Comparison of ENCODE assay signal across 36 mouse cellular contexts in the genomic region with DNA sequence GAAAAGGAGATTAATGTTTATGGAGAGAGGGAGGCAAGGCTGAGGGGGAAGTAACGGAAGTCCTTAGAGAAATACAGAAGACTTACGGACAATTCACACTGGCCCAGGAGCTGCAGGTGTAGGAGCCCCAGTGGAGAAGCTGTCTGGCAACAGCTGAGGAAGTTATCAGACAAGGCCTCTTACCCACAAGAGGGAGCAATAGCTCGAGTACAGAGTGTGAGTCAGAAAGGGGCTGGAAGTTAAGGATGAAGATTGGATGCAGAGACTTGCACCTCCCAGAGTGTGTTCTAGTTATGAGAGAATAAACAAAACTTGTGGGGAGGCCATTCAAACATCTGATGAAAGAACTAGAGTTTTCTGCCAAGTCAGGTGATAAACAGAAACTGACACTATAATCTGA. TPM values are rescaled to one million over a fixed set of nuclear protein-coding genes. Genes with fewer than 3 reads are reported as not detected.
DNase-seq lines count a peak whose midpoint lies in the region; ATAC-seq and TF ChIP-seq lines count a peak whose summit lies in the region.
"Had no signal": no experiment of that assay in that cellular context is flagged by ENCODE, and none has a peak within 500 bp of the region (broad histone marks: within the 10 kb centered on the region; RNA-seq: fewer than 3 reads in every experiment).

No protein-coding gene starts in this region.

- peaks cover 6% of the 10 kb centered on the region; the same call in 1 of the 2 replicates for H3K4me1 ChIP-seq in intestine, postnatal 0 days (replicated peaks; ENCODE audit: control insufficient read depth, insufficient read depth, low read length)
- H3K4me1 ChIP-seq in intestine, embryonic 15.5 days (replicated peaks) = 0 out of 2 replicates have a peak, but pooled peaks cover 2% of the 10 kb centered on the region
- peaks cover 8% of the 10 kb centered on the region for H3K4me1 ChIP-seq in liver, postnatal 0 days (ENCODE audit: insufficient read depth)
- peaks cover 47% of the 10 kb centered on the region for H3K4me1 ChIP-seq in liver, embryonic 12.5 days

- no peaks in the 10 kb centered on the region for H3K27me3 ChIP-seq in intestine, postnatal 0 days (replicated peaks; ENCODE audit: control insufficient read depth, insufficient read depth, low read length)
- H3K27me3 ChIP-seq in intestine, embryonic 15.5 days (replicated peaks) = no peaks in the 10 kb centered on the region
- H3K27me3 ChIP-seq in liver, postnatal 0 days (ENCODE audit: insufficient read depth, low read length) = no peaks in the 10 kb centered on the region
- no peaks in the 10 kb centered on the region for H3K27me3 ChIP-seq in liver, embryonic 12.5 days (replicated peaks)
- no peaks in the 10 kb centered on the region for H3K27me3 ChIP-seq in splenic B cell, adult 2 months (ENCODE audit: control insufficient read depth, insufficient read depth, low read length, poor library complexity, severe bottlenecking)
- H3K27me3 ChIP-seq: embryonic facial prominence, embryonic 12.5 days; heart, embryonic 13.5 days; hindbrain, embryonic 13.5 days; lung, embryonic 15.5 days; midbrain, embryonic 15.5 days; neural tube, embryonic 13.5 days had no signal

- no peak overlapping the region for H3K27ac ChIP-seq in intestine, postnatal 0 days (ENCODE audit: low read depth, low read length)
- no peak overlapping the region for H3K27ac ChIP-seq in intestine, embryonic 15.5 days
- no peak overlapping the region for H3K27ac ChIP-seq in liver, postnatal 0 days (ENCODE audit: low read depth)
- no peak overlapping the region for H3K27ac ChIP-seq in liver, embryonic 12.5 days
- H3K27ac ChIP-seq: embryonic facial prominence, embryonic 12.5 days; forebrain, embryonic 12.5 days; heart, embryonic 13.5 days; hindbrain, embryonic 13.5 days; lung, embryonic 15.5 days; midbrain, embryonic 15.5 days; neural tube, embryonic 13.5 days had no signal

- H3K9me3 ChIP-seq in intestine, postnatal 0 days (ENCODE audit: control insufficient read depth) = no peaks in the 10 kb centered on the region
- no peaks in the 10 kb centered on the region for H3K9me3 ChIP-seq in intestine, embryonic 15.5 days
- H3K9me3 ChIP-seq in liver, postnatal 0 days (ENCODE audit: low read length) = no peaks in the 10 kb centered on the region
- no peaks in the 10 kb centered on the region for H3K9me3 ChIP-seq in liver, embryonic 12.5 days (replicated peaks)
- H3K9me3 ChIP-seq: embryonic facial prominence, embryonic 12.5 days; forebrain, embryonic 12.5 days; heart, embryonic 13.5 days; hindbrain, embryonic 13.5 days; lung, embryonic 15.5 days; midbrain, embryonic 15.5 days; neural tube, embryonic 13.5 days had no signal

- no peak overlapping the region for H3K4me3 ChIP-seq in intestine, postnatal 0 days (ENCODE audit: low read depth, low read length)
- H3K4me3 ChIP-seq in intestine, embryonic 15.5 days (replicated peaks) = no peak overlapping the region
- no peak overlapping the region for H3K4me3 ChIP-seq in liver, postnatal 0 days (ENCODE audit: low read depth, low read length)
- no peak overlapping the region for H3K4me3 ChIP-seq in liver, embryonic 12.5 days
- H3K4me3 ChIP-seq: embryonic facial prominence, embryonic 12.5 days; erythroblast, embryonic 14.5 days; forebrain, embryonic 12.5 days; heart, embryonic 13.5 days; hindbrain, embryonic 13.5 days; lung, embryonic 15.5 days; midbrain, embryonic 15.5 days; myocyte; neural tube, embryonic 13.5 days had no signal

- no peak for TF ChIP-seq EP300 in liver, postnatal 0 days (IDR thresholded peaks at IDR 0.05; ENCODE audit: low read depth)

- no peak overlapping the region for H3K9ac ChIP-seq in intestine, postnatal 0 days (ENCODE audit: low read depth, low read length)
- H3K9ac ChIP-seq in intestine, embryonic 15.5 days = no peak overlapping the region
- H3K9ac ChIP-seq in liver, postnatal 0 days (replicated peaks) = no peak overlapping the region
- no peak overlapping the region for H3K9ac ChIP-seq in liver, embryonic 12.5 days
- H3K9ac ChIP-seq: embryonic facial prominence, embryonic 12.5 days; forebrain, embryonic 12.5 days; heart, embryonic 13.5 days; hindbrain, embryonic 13.5 days; lung, embryonic 15.5 days; midbrain, embryonic 15.5 days; neural tube, embryonic 13.5 days had no signal

- WGBS in intestine, postnatal 0 days = 61% methylated on average over 3 of the region's 3 CpGs
- WGBS in intestine, embryonic 15.5 days = 65% methylated on average over 3 of the region's 3 CpGs
- WGBS in liver, postnatal 0 days (ENCODE audit: insufficient replicate concordance) = 60% methylated on average over 3 of the region's 3 CpGs
- WGBS in liver, embryonic 12.5 days (ENCODE audit: insufficient replicate concordance) = 57% methylated on average over 3 of the region's 3 CpGs

- DNase-seq in liver, postnatal 0 days = no peak
- peak; percentile 30 for DNase-seq in ES-CJ7 (ENCODE audit: low read depth, low spot score)
- peak; percentile 13 for DNase-seq in splenic B cell, adult 2 months (ENCODE audit: low read depth, low spot score)
- no peak for DNase-seq in heart, postnatal 25 days (ENCODE audit: low spot score)
- DNase-seq: adrenal gland, adult 8-10 months; cerebellum, adult 18-20 months; cerebellum, postnatal 14 days; heart, postnatal 36 days; kidney, adult 8-10 months; kidney, postnatal 25 days; lung, postnatal 4 days; thymus, postnatal 36 days had no signal

- H3K4me2 ChIP-seq in intestine, postnatal 0 days (replicated peaks; ENCODE audit: low read depth) = no peak overlapping the region
- H3K4me2 ChIP-seq in intestine, embryonic 15.5 days (replicated peaks) = no peak overlapping the region
- no peak overlapping the region for H3K4me2 ChIP-seq in liver, postnatal 0 days (ENCODE audit: low read depth, low read length)
- no peak overlapping the region for H3K4me2 ChIP-seq in liver, embryonic 12.5 days
- H3K4me2 ChIP-seq: embryonic facial prominence, embryonic 12.5 days; forebrain, embryonic 12.5 days; heart, embryonic 13.5 days; hindbrain, embryonic 13.5 days; liver, embryonic 11.5 days; lung, embryonic 15.5 days; midbrain, embryonic 15.5 days; neural tube, embryonic 13.5 days had no signal

- peak; percentile 60 for TF ChIP-seq CTCF in intestine, postnatal 0 days (IDR thresholded peaks at IDR 0.05; ENCODE audit: low read depth)
- peak; percentile 31; the same call in 1 of the 2 replicates for TF ChIP-seq CTCF in liver, postnatal 0 days (IDR thresholded peaks at IDR 0.05; ENCODE audit: low read depth)

- intact Hi-C loops in heart, postnatal 25 days (cut with DNase I) = no loop called here

- no peak for ATAC-seq in intestine, postnatal 0 days
- ATAC-seq in intestine, embryonic 15.5 days = no peak
- ATAC-seq in liver, postnatal 0 days = no peak
- ATAC-seq in liver, embryonic 12.5 days = no peak
- no peak for ATAC-seq in erythroblast, adult 5-6 weeks (replicated peaks; ENCODE audit: low FRiP score, poor library complexity, severe bottlenecking)
- ATAC-seq: midbrain, embryonic 15.5 days had no signal

- H3K36me3 ChIP-seq in intestine, postnatal 0 days (ENCODE audit: control insufficient read depth, insufficient read depth) = 0 out of 2 replicates have a peak, but pooled peaks cover 12% of the 10 kb centered on the region
- H3K36me3 ChIP-seq in intestine, embryonic 15.5 days = no peaks in the 10 kb centered on the region
- 0 out of 2 replicates have a peak, but pooled peaks cover 2% of the 10 kb centered on the region for H3K36me3 ChIP-seq in liver, postnatal 0 days (replicated peaks; ENCODE audit: insufficient read depth, low read length)
- H3K36me3 ChIP-seq in liver, embryonic 12.5 days = peaks cover 10% of the 10 kb centered on the region; the same call in 1 of the 2 replicates
- H3K36me3 ChIP-seq in splenic B cell, adult 2 months (ENCODE audit: control insufficient read depth, insufficient read depth, low read length, poor library complexity, severe bottlenecking) = no peaks in the 10 kb centered on the region
- H3K36me3 ChIP-seq: embryonic facial prominence, embryonic 12.5 days; forebrain, embryonic 12.5 days; hindbrain, embryonic 13.5 days; lung, embryonic 15.5 days; midbrain, embryonic 15.5 days; neural tube, embryonic 13.5 days had no signal

RNA-seq across cellular contexts. Expression of gene Tatdn3, which starts 5.3 kb away (rescaled TPM):
- 17.3 and 18.1 TPM in 2 replicates for polyA plus RNA-seq in intestine, postnatal 0 days (2015; fragmentation: Nextera tagmentation; extraction: Ambion mirVana)
- polyA plus RNA-seq in intestine, embryonic 15.5 days (2015; fragmentation: Nextera tagmentation; extraction: Ambion mirVana) = 11.9 and 12.6 TPM in 2 replicates
- 6.0 and 6.5 TPM in 2 replicates for polyA plus RNA-seq in liver, postnatal 0 days (2015; fragmentation: Nextera tagmentation; extraction: Ambion mirVana)
- polyA plus RNA-seq in liver, embryonic 12.5 days (2016; fragmentation: Nextera tagmentation; extraction: Ambion mirVana) = 8.9 and 9.8 TPM in 2 replicates
- 5.6 and 8.5 TPM in 2 replicates for total RNA-seq in erythroblast, adult 5-6 weeks (2015; ENCODE audit: low replicate concordance)
- 1.3 TPM in 1 of 2 replicates, not detected in the other for total RNA-seq in erythroblast, adult 5-6 weeks (2017; ENCODE audit: low replicate concordance)
- 10 to 100 TPM; 13.2 to 16.9 TPM for total RNA-seq in heart, postnatal 25 days (2021)

RNA-seq across cellular contexts. Expression of gene Nsl1, which starts 5.4 kb away (rescaled TPM):
- 3.8 TPM in 2 replicates for polyA plus RNA-seq in intestine, postnatal 0 days (2015; fragmentation: Nextera tagmentation; extraction: Ambion mirVana)
- 17.0 and 18.8 TPM in 2 replicates for polyA plus RNA-seq in intestine, embryonic 15.5 days (2015; fragmentation: Nextera tagmentation; extraction: Ambion mirVana)
- 5.2 and 5.7 TPM in 2 replicates for polyA plus RNA-seq in liver, postnatal 0 days (2015; fragmentation: Nextera tagmentation; extraction: Ambion mirVana)
- polyA plus RNA-seq in liver, embryonic 12.5 days (2016; fragmentation: Nextera tagmentation; extraction: Ambion mirVana) = 22.0 and 24.2 TPM in 2 replicates
- 2.1 and 6.7 TPM in 2 replicates for total RNA-seq in erythroblast, adult 5-6 weeks (2015; ENCODE audit: low replicate concordance)
- total RNA-seq in erythroblast, adult 5-6 weeks (2017; ENCODE audit: low replicate concordance) = 3.8 and 7.5 TPM in 2 replicates
- total RNA-seq in heart, postnatal 25 days (2021) = under 1 TPM; 0.16 to 0.22 TPM

RNA-seq across cellular contexts. Expression of gene Spata45, which starts 21.0 kb away (rescaled TPM):
- polyA plus RNA-seq in intestine, postnatal 0 days (2015; fragmentation: Nextera tagmentation; extraction: Ambion mirVana) = 1.1 TPM in 2 replicates
- polyA plus RNA-seq in intestine, embryonic 15.5 days (2015; fragmentation: Nextera tagmentation; extraction: Ambion mirVana) = not detected in 2 replicates
- polyA plus RNA-seq in liver, postnatal 0 days (2015; fragmentation: Nextera tagmentation; extraction: Ambion mirVana) = 0.49 TPM in 1 of 2 replicates, not detected in the other
- polyA plus RNA-seq in liver, embryonic 12.5 days (2016; fragmentation: Nextera tagmentation; extraction: Ambion mirVana) = not detected in 2 replicates
- total RNA-seq in erythroblast, adult 5-6 weeks (2015; ENCODE audit: low replicate concordance) = not detected in 2 replicates
- not detected in 2 replicates for total RNA-seq in erythroblast, adult 5-6 weeks (2017; ENCODE audit: low replicate concordance)
- total RNA-seq in heart, postnatal 25 days (2021) = not detected
- total RNA-seq: adrenal gland, adult 8-10 months; gastrocnemius, adult 8-10 months; granulocyte monocyte progenitor cell, adult 5-6 weeks; heart, postnatal 36 days; layer of hippocampus, postnatal 10 days; left cerebral cortex, postnatal 10 days; megakaryocyte-erythroid progenitor cell, adult 5-6 weeks had no signal
- polyA plus RNA-seq: C2C12; embryonic facial prominence, embryonic 12.5 days; erythroblast, embryonic 14.5 days; forebrain, embryonic 12.5 days; frontal cortex, adult 2 months; heart, embryonic 13.5 days; hindbrain, embryonic 13.5 days; limb, embryonic 11.5 days; liver, embryonic 11.5 days; lung, embryonic 15.5 days; midbrain, embryonic 15.5 days; myocyte; neural tube, embryonic 13.5 days; spleen, adult 2 months; stomach, embryonic 14.5 days had no signal

RNA-seq across cellular contexts. Expression of gene Flvcr1, which starts 31.5 kb away (rescaled TPM):
- polyA plus RNA-seq in intestine, postnatal 0 days (2015; fragmentation: Nextera tagmentation; extraction: Ambion mirVana) = 57.4 and 65.5 TPM in 2 replicates
- polyA plus RNA-seq in intestine, embryonic 15.5 days (2015; fragmentation: Nextera tagmentation; extraction: Ambion mirVana) = 9.8 and 10.7 TPM in 2 replicates
- 2.6 and 3.0 TPM in 2 replicates for polyA plus RNA-seq in liver, postnatal 0 days (2015; fragmentation: Nextera tagmentation; extraction: Ambion mirVana)
- polyA plus RNA-seq in liver, embryonic 12.5 days (2016; fragmentation: Nextera tagmentation; extraction: Ambion mirVana) = 7.5 and 7.6 TPM in 2 replicates
- 9.4 and 13.6 TPM in 2 replicates for total RNA-seq in erythroblast, adult 5-6 weeks (2015; ENCODE audit: low replicate concordance)
- total RNA-seq in erythroblast, adult 5-6 weeks (2017; ENCODE audit: low replicate concordance) = 5.3 and 7.8 TPM in 2 replicates
- total RNA-seq in heart, postnatal 25 days (2021) = 1 to 10 TPM; 5.3 to 5.5 TPM

RNA-seq across cellular contexts. Expression of gene Batf3, which starts 40.2 kb away (rescaled TPM):
- polyA plus RNA-seq in intestine, postnatal 0 days (2015; fragmentation: Nextera tagmentation; extraction: Ambion mirVana) = 6.9 and 7.3 TPM in 2 replicates
- polyA plus RNA-seq in intestine, embryonic 15.5 days (2015; fragmentation: Nextera tagmentation; extraction: Ambion mirVana) = 7.2 and 10.5 TPM in 2 replicates
- 1.6 and 2.2 TPM in 2 replicates for polyA plus RNA-seq in liver, postnatal 0 days (2015; fragmentation: Nextera tagmentation; extraction: Ambion mirVana)
- 2.6 and 3.7 TPM in 2 replicates for polyA plus RNA-seq in liver, embryonic 12.5 days (2016; fragmentation: Nextera tagmentation; extraction: Ambion mirVana)
- 2.1 TPM in 1 of 2 replicates, not detected in the other for total RNA-seq in erythroblast, adult 5-6 weeks (2015; ENCODE audit: low replicate concordance)
- total RNA-seq in erythroblast, adult 5-6 weeks (2017; ENCODE audit: low replicate concordance) = 0.70 TPM in 1 of 2 replicates, not detected in the other
- total RNA-seq in heart, postnatal 25 days (2021) = under 1 TPM; 0.83 to 0.89 TPM
- total RNA-seq: gastrocnemius, adult 8-10 months; granulocyte monocyte progenitor cell, adult 5-6 weeks; megakaryocyte-erythroid progenitor cell, adult 5-6 weeks had no signal

Comparison
In these comparisons a context has a peak if more than half of its experiments do, and no peak if none do; other contexts are left out.
1. DNase-seq: peak in ES-CJ7 (single experiment) and splenic B cell, adult 2 months (single experiment); none in liver, postnatal 0 days (single experiment) and heart, postnatal 25 days (single experiment).